Mouse (Mus musculus): ENCODE data around the gene Slfn2. TPM values are rescaled to one million over a fixed set of nuclear protein-coding genes. Genes with fewer than 3 reads are reported as not detected.

Slfn2 gene
- polyA plus RNA-seq, 1 experiment from 2014 or later: 4.9 TPM

DNA sequence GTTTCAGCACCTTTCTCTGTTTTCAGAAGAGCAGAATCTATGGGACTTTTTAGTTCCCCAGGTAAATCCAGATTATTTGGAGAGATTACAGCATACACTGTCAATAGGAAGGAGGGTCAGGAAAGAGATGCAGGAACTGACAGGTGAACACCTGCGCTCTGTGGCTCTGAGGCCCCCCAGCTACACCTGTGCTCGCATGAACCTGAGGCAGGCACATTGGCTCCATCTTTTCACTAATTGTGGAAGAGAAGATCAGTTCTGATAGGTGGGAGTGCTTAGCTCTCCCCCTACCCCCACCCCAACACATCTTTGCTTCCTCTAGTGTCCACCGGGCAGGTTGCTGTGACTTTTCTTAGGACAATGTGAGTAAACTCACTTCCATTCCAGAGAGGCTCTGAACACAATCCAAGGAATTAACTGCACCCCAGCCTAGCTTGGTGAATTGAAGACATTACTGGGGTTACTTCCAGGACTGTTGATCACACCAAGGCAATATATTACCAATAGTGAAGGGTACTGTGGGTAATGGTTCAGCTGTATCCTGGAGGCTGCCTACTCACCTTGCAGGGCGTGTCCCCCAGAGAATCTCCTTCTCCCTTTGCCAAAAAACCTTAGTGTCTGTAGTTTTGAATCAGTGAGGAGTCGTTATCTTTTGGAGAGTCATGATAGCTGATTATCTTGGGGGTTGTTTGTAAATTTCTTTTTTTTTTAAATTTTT is 13.7 kb downstream of the Slfn2 start:
- ATAC-seq (ENCODE audit: low read depth): no peak
- Histone ChIP-seq H3K4me3 (replicated peaks) (no peak overlapping the region), H3K4me1 (replicated peaks) (peaks cover 18% of the 10 kb centered on the region), H3K4me2 (no peak overlapping the region), H3K27me3 (no peaks in the 10 kb centered on the region), H3K9ac (no peak overlapping the region), H3K36me3 (no peaks in the 10 kb centered on the region), H3K27ac (0 out of 2 replicates have a peak overlapping the region, but pooled peaks have one; percentile 9), H3K9me3 (replicated peaks) (no peaks in the 10 kb centered on the region)
- no peak for DNase-seq
- 40% methylated on average over 5 of the region's 5 CpGs for WGBS (ENCODE audit: insufficient replicate concordance)

DNA sequence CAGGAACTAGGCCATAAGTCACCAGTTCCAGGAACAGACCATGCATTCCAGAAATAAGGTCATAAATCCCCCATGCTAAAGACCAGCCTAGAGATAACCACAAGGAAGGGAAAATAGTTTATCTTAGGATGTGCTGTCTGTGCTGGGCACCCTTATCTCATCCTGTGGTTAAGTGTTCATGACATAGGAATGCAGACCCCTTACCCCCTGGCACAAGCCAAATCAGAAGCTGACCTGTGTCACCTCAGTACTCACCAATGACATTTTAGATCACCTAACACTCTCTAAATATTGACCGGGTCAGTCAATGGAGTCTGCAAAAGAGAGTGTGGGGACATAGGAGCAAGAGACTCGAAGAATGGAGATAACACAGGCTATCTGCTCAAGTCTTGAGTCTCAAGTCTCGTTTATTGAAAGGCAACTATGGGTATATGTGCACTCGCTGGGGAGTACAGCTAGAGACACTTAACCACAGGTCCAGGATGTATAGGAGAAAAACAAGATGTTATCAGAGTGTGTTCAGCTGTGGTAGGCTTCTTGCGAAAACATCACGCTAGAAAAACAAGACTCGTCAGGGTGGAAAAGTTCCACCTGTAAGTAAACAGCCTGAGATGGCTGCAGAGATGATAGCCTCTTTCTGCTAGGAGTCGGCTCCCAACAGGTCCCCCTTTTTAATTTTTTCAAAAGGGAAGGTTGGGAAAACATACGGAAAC is 14.7 kb downstream of the Slfn2 start:
- ATAC-seq (ENCODE audit: low read depth) (0 out of 2 replicates have a peak, but pooled peaks have one; percentile 29), DNase-seq (no peak)
- Histone ChIP-seq H3K9ac (no peak overlapping the region), H3K4me2 (no peak overlapping the region), H3K4me1 (replicated peaks) (peaks cover 18% of the 10 kb centered on the region), H3K4me3 (replicated peaks) (no peak overlapping the region), H3K36me3 (no peaks in the 10 kb centered on the region), H3K27ac (no peak overlapping the region), H3K27me3 (no peaks in the 10 kb centered on the region), H3K9me3 (replicated peaks) (no peaks in the 10 kb centered on the region)
- 17% methylated on average over 9 of the region's 9 CpGs for WGBS (ENCODE audit: insufficient replicate concordance)

DNA sequence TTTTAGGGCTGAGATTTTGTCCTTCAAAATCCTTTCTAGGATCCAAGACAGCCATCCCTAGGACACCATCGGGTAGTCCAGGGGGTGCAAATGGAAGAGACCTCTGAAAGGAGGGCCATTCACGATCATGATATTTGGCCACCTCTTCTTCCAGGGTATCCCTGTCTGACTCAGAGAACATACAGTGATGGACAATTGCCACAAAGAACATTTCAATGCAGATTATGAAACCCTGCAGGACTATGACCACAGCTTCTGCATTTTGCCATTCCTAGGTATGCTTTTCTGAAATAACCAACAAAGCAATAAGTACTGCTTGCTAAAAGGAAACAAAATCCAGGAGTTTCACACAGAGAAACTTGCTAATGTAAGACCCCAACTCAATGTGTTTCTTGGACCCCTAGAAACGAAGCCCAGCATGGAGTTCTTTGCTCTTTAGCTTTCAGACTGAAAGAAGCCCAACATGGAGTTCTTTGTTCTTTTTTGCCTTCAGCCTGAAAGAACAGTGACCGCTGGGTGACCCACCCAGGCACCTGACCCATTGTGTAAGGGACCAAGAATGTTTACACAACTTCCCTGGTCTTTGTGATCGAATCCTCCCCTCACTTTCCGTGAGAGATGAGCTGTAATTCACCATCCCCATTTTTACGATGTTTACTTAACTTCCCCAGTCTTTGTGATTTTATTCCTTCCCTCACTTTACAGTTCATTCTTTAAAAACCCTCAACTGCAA is 18.0 kb downstream of the Slfn2 start:
- no peak for ATAC-seq (ENCODE audit: low read depth)

DNA sequence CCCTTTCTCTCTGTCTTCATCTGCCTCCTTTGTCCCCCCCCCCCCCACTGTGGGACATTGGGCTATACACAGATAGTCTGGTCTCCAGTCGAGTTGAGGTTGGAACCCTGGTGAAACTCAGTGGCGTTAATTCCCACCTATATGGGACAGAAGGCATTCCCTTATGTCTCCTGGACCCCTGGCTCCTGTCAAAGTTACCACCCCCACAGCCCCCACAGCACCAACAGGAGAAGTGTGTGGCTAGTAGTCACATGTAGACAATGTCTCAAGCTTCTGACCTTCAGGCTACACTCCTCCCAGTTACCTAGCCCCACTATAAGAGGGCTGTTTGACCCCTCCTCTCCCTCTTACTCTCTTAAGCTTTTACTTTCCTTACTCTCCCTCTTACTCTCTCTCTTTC is 19.2 kb downstream of the Slfn2 start:
- Histone ChIP-seq H3K9ac (no peak overlapping the region), H3K4me3 (replicated peaks) (no peak overlapping the region), H3K4me2 (no peak overlapping the region), H3K27me3 (no peaks in the 10 kb centered on the region), H3K9me3 (replicated peaks) (no peaks in the 10 kb centered on the region), H3K27ac (no peak overlapping the region), H3K4me1 (replicated peaks) (peaks cover 7% of the 10 kb centered on the region; the same call in 1 of the 2 replicates), H3K36me3 (no peaks in the 10 kb centered on the region)
- DNase-seq (no peak), ATAC-seq (ENCODE audit: low read depth) (no peak)
- 67% methylated on average over 2 of the region's 2 CpGs for WGBS (ENCODE audit: insufficient replicate concordance)

More for the DNA sequence above, 18.0 kb downstream of the Slfn2 start:
- no peaks in the 10 kb centered on the region for H3K9me3 ChIP-seq (replicated peaks)
- no peaks in the 10 kb centered on the region for H3K27me3 ChIP-seq
- H3K27ac ChIP-seq: no peak overlapping the region
- no peak overlapping the region for H3K4me3 ChIP-seq (replicated peaks)
- no peak for DNase-seq
- 55% methylated on average over 7 of the region's 7 CpGs for WGBS (ENCODE audit: insufficient replicate concordance)
- H3K9ac ChIP-seq: no peak overlapping the region
- H3K4me2 ChIP-seq: no peak overlapping the region
- no peaks in the 10 kb centered on the region for H3K36me3 ChIP-seq
- H3K4me1 ChIP-seq (replicated peaks): peaks cover 18% of the 10 kb centered on the region

DNA sequence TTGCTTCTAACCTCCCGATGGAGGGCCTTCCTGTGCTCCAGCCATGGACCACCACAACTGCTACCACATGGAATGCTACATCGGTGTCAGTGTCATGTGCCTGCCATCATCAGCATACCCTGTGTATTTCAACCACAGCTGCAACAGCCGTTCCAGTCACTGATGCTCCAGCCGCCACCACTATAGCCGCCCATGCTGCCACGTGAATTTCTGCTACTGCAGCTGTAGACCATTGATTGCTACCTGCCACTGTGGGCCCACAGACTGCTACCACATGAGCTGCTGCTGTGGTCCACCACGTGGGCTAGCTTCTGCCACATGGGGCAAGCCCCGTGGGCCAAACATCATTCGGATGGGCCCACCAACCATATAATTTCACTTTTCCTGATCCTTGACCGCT is 19.8 kb downstream of the Slfn2 start:
- H3K36me3 ChIP-seq: no peaks in the 10 kb centered on the region
- no peak for DNase-seq
- 75% methylated on average over 10 of the region's 10 CpGs for WGBS (ENCODE audit: insufficient replicate concordance)
- no peaks in the 10 kb centered on the region for H3K27me3 ChIP-seq
- no peak for ATAC-seq (ENCODE audit: low read depth)
- H3K4me2 ChIP-seq: no peak overlapping the region
- peaks cover 1% of the 10 kb centered on the region; the same call in 1 of the 2 replicates for H3K4me1 ChIP-seq (replicated peaks)
- no peak overlapping the region for H3K9ac ChIP-seq
- H3K4me3 ChIP-seq (replicated peaks): no peak overlapping the region
- no peaks in the 10 kb centered on the region for H3K9me3 ChIP-seq (replicated peaks)
- no peak overlapping the region for H3K27ac ChIP-seq

DNA sequence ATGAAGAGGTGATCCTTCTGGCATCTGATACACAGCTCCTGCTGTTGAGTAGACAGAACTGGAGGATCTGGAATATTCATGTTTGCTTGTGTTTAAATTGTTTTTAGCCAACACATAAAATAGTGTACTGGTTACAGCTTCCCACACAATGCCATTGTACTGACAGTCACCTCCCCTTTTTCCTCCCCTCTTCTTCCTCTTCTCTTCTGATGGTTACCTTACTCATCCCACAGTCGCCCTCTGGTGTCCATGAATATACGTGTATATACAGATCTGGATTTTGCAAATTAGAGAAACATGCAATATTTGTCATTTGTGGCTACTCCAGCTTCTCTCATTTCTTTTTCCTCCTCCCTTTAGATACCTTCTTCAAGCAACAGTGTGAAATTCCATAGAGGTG is 50.2 kb downstream of the Slfn2 start:
- 2% methylated on average over 2 of the region's 2 CpGs for WGBS (ENCODE audit: insufficient replicate concordance)
- H3K4me2 ChIP-seq: no peak overlapping the region
- H3K9ac ChIP-seq: no peak overlapping the region
- DNase-seq: no peak
- no peak overlapping the region for H3K4me3 ChIP-seq (replicated peaks)
- no peaks in the 10 kb centered on the region for H3K9me3 ChIP-seq (replicated peaks)
- no peak for ATAC-seq (ENCODE audit: low read depth)
- H3K36me3 ChIP-seq: no peaks in the 10 kb centered on the region
- H3K27me3 ChIP-seq: no peaks in the 10 kb centered on the region
- no peaks in the 10 kb centered on the region for H3K4me1 ChIP-seq (replicated peaks)
- H3K27ac ChIP-seq: no peak overlapping the region

DNA sequence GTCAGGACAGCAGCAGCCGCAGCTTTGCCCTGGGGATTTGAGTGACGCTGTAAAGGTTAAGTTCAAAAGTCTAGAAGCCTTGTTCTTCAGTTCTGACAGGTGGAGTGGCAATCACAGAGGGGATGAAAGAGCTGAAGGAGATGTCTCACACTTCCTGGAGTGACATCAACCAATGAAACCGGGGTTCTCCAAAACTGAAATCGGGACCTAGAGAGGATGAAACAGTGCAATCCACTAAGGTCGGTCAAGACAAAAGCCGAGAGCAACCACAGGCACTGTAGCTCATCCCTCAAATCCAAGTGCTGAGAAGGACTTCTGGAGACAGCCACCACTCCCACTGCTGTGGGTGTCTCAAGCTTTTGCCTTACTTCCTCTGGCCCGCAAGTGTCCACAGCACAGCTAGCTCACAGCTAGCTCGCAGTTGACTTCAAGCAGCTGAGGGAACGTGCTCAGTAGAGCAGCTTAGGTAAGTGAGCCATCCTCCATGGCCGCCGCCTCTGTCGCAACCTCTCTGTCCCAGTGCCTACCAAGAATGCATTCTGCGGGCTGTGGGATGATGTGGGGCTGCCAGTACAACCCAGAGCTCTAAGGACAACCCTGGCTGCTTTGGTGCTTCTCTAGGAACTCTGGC is 51.8 kb downstream of the Slfn2 start, which contains the start of gene Slfn1:
Slfn1 (plus strand) TSS at position 253 of the 631 bp plus-strand sequence.
- Histone ChIP-seq H3K27ac (no peak within 1 kb of the TSS), H3K36me3 (no peaks in the 10 kb centered on the region), H3K4me2 (no peak within 1 kb of the TSS), H3K9me3 (replicated peaks) (no peaks in the 10 kb centered on the region), H3K9ac (no peak within 1 kb of the TSS), H3K27me3 (no peaks in the 10 kb centered on the region), H3K4me3 (replicated peaks) (no peak within 1 kb of the TSS), H3K4me1 (replicated peaks) (no peaks in the 10 kb centered on the region)
- 67% methylated on average over 13 of the region's 13 CpGs for WGBS (ENCODE audit: insufficient replicate concordance)
- DNase-seq: no peak
- ATAC-seq (ENCODE audit: low read depth): no peak

DNA sequence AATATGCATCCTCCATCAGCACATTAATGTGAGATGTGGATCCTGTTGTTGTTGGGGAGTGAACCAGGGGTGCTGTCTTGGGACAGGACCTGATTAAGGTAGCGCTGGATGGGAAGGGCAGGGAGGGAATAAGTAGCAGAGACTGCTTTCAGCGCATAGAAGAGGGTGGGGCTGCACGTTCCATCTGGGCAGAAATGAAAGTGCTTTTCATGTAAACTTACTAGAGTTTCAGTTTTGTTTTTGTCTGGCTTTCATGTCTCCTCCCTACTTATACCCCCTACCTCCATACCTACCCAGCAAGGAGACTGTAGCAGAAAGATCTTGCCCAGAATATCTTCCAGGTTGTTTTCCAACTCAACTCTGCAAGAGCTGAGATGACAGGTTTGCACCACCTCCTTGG is 53.1 kb downstream of the Slfn2 start:
- ATAC-seq (ENCODE audit: low read depth) (no peak), DNase-seq (no peak)
- H3K9me3 ChIP-seq (replicated peaks): no peaks in the 10 kb centered on the region
- no peak overlapping the region for H3K9ac ChIP-seq
- H3K36me3 ChIP-seq: no peaks in the 10 kb centered on the region
- no peak overlapping the region for H3K27ac ChIP-seq
- no peaks in the 10 kb centered on the region for H3K27me3 ChIP-seq
- no peak overlapping the region for H3K4me3 ChIP-seq (replicated peaks)
- WGBS (ENCODE audit: insufficient replicate concordance): 45% methylated on average over 3 of the region's 3 CpGs
- no peak overlapping the region for H3K4me2 ChIP-seq
- no peaks in the 10 kb centered on the region for H3K4me1 ChIP-seq (replicated peaks)

Small RNA genes within 50 kb of the gene (microRNA-seq; reads per million reads assigned to microRNA genes)
- gene Gm27598: not detected

Other genes with a start within 250 kb of the Slfn2 start
- gene Rffl, start 193.9 kb upstream of the Slfn2 start, polyA plus RNA-seq (2015; fragmentation: Nextera tagmentation; extraction: Ambion mirVana): 20.2 and 25.3 TPM in 2 replicates
- 6.8 and 8.0 TPM in 2 replicates for gene Rad51d, start 174.5 kb upstream of the Slfn2 start, polyA plus RNA-seq (2015; fragmentation: Nextera tagmentation; extraction: Ambion mirVana)
- gene Fndc8, start 173.0 kb upstream of the Slfn2 start, polyA plus RNA-seq (2015; fragmentation: Nextera tagmentation; extraction: Ambion mirVana): 0.05 and 0.08 TPM in 2 replicates
- 21.3 and 24.3 TPM in 2 replicates for gene Nle1, start 156.7 kb upstream of the Slfn2 start, polyA plus RNA-seq (2015; fragmentation: Nextera tagmentation; extraction: Ambion mirVana)
- gene Unc45b, start 154.6 kb upstream of the Slfn2 start, polyA plus RNA-seq (2015; fragmentation: Nextera tagmentation; extraction: Ambion mirVana): 0.75 and 1.1 TPM in 2 replicates
- 0.68 and 1.4 TPM in 2 replicates for gene Slfn5, start 113.8 kb upstream of the Slfn2 start, polyA plus RNA-seq (2015; fragmentation: Nextera tagmentation; extraction: Ambion mirVana)
- 5.5 and 8.3 TPM in 2 replicates for gene Slfn9, start 73.3 kb upstream of the Slfn2 start, polyA plus RNA-seq (2015; fragmentation: Nextera tagmentation; extraction: Ambion mirVana)
- gene Slfn8, start 44.3 kb upstream of the Slfn2 start, polyA plus RNA-seq (2015; fragmentation: Nextera tagmentation; extraction: Ambion mirVana): 0.37 and 0.66 TPM in 2 replicates
- 0.10 and 0.28 TPM in 2 replicates for gene Slfn1, start 51.7 kb downstream of the Slfn2 start, polyA plus RNA-seq (2015; fragmentation: Nextera tagmentation; extraction: Ambion mirVana)
- 0.06 and 0.08 TPM in 2 replicates for gene Slfn4, start 110.1 kb downstream of the Slfn2 start, polyA plus RNA-seq (2015; fragmentation: Nextera tagmentation; extraction: Ambion mirVana)
- gene Slfn3, start 126.2 kb downstream of the Slfn2 start, polyA plus RNA-seq (2015; fragmentation: Nextera tagmentation; extraction: Ambion mirVana): 1.2 and 2.0 TPM in 2 replicates
- gene Slfn14, start 221.6 kb downstream of the Slfn2 start, polyA plus RNA-seq (2015; fragmentation: Nextera tagmentation; extraction: Ambion mirVana): 21.6 and 24.7 TPM in 2 replicates
- 19.3 and 25.5 TPM in 2 replicates for gene Ap2b1, start 233.9 kb downstream of the Slfn2 start, polyA plus RNA-seq (2015; fragmentation: Nextera tagmentation; extraction: Ambion mirVana)
- 5.5 and 7.7 TPM in 2 replicates for gene Pex12, start 237.5 kb downstream of the Slfn2 start, polyA plus RNA-seq (2015; fragmentation: Nextera tagmentation; extraction: Ambion mirVana)